Mouse (Mus musculus): ENCODE data around the gene Ap5s1. TPM values are rescaled to one million over a fixed set of nuclear protein-coding genes. Genes with fewer than 3 reads are reported as not detected.
"Not testable (repeated sequence)": the region's sequence is repeated elsewhere in the genome, so short reads cannot be mapped to it uniquely, and the experiment has no call there.

The Ap5s1 gene
- polyA plus RNA-seq, 1 experiment from 2014 or later, result 26.6 TPM

GRCm38 (mm10) chr2:131225178-131225577, 18.3 kb downstream of the Ap5s1 start:
- H3K4me3 ChIP-seq (ENCODE audit: low read depth, low read length), result no peak overlapping the region
- no peaks in the 10 kb centered on the region for H3K27me3 ChIP-seq (ENCODE audit: control insufficient read depth, insufficient read depth, low read length)
- H3K36me3 ChIP-seq (ENCODE audit: control insufficient read depth, insufficient read depth, low read length), result no peaks in the 10 kb centered on the region
- no peak overlapping the region for H3K9ac ChIP-seq (ENCODE audit: low read length)
- ATAC-seq (ENCODE audit: low FRiP score), result no peak
- 88% methylated on average over 6 of the region's 6 CpGs for WGBS
- no peak overlapping the region for H3K4me2 ChIP-seq
- no peak for DNase-seq (ENCODE audit: low spot score, missing footprints)
- no peaks in the 10 kb centered on the region for H3K4me1 ChIP-seq (ENCODE audit: control insufficient read depth, insufficient read depth, low read length)
- H3K27ac ChIP-seq (ENCODE audit: low read depth, low read length), result no peak overlapping the region
- no peaks in the 10 kb centered on the region for H3K9me3 ChIP-seq (ENCODE audit: control insufficient read depth, low read length)

- not testable (repeated sequence) for H3K36me3 ChIP-seq (ENCODE audit: control insufficient read depth, insufficient read depth, low read length); H3K4me3 ChIP-seq (ENCODE audit: low read depth, low read length); H3K4me1 ChIP-seq (ENCODE audit: control insufficient read depth, insufficient read depth, low read length); H3K4me2 ChIP-seq; H3K27me3 ChIP-seq (ENCODE audit: control insufficient read depth, insufficient read depth, low read length); H3K9ac ChIP-seq (ENCODE audit: low read length); ATAC-seq (ENCODE audit: low FRiP score); DNase-seq (ENCODE audit: low spot score, missing footprints); H3K27ac ChIP-seq (ENCODE audit: low read depth, low read length); H3K9me3 ChIP-seq (ENCODE audit: control insufficient read depth, low read length)
- WGBS, result 83% methylated on average over 2 of the region's 2 CpGs
Observed at GRCm38 (mm10) chr2:131226669-131227068, 19.8 kb downstream of the Ap5s1 start.

DNA sequence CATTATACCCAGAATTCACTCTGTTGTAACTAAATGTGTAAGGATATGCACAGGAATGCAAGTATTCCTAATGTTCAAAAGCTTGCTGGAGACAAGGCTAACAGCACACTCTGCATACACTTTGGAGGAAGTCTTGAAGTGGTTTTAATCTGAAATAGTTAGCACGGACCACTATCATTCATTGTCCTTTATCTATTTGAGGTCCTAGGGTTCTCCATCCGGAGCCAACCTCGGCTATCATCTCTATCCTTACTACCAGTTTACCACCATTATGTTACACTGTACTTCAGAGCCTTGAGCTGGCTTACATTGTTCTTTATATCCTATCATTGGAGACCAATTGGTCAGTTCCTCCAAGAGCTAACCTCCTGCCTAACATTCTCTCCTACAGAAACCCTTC, 20.4 kb downstream of the Ap5s1 start:
- Histone ChIP-seq H3K9ac (ENCODE audit: low read length) (no peak overlapping the region), H3K27ac (ENCODE audit: low read depth, low read length) (no peak overlapping the region), H3K9me3 (ENCODE audit: control insufficient read depth, low read length) (no peaks in the 10 kb centered on the region), H3K27me3 (ENCODE audit: control insufficient read depth, insufficient read depth, low read length) (no peaks in the 10 kb centered on the region), H3K4me3 (ENCODE audit: low read depth, low read length) (no peak overlapping the region), H3K4me1 (ENCODE audit: control insufficient read depth, insufficient read depth, low read length) (no peaks in the 10 kb centered on the region), H3K36me3 (ENCODE audit: control insufficient read depth, insufficient read depth, low read length) (no peaks in the 10 kb centered on the region), H3K4me2 (no peak overlapping the region)
- ATAC-seq (ENCODE audit: low FRiP score), result no peak
- no peak for DNase-seq (ENCODE audit: low spot score, missing footprints)
- WGBS, result 91% methylated on average over 3 of the region's 3 CpGs

DNA sequence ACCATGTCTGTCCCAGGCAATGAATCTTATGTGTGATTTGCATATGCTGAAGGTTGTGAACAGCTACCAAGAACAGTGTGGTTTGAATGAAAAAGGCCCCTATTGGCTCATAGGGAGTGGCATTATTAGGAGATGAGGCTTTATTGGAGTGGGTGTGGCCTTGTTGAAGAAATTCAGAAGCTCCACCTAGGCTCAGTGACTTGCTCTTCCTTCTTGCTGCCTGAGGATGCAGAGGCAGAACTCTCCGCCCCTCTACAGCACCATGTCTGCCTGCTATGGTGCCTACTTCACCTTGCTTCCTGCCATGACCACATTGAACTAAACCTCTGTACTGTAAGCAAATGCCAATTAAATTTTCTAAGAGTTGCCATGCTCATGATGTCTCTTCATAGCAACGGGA, 25.7 kb downstream of the Ap5s1 start:
- DNase-seq (ENCODE audit: low spot score, missing footprints) (no peak), ATAC-seq (ENCODE audit: low FRiP score) (no peak)
- 97% methylated on average over 2 of the region's 2 CpGs for WGBS

GRCm38 (mm10) chr2:131233307-131234126, 26.6 kb downstream of the Ap5s1 start, which contains the start of gene Mavs:
Gene Mavs, plus strand, starts transcription at chr2:131234063.
- DNase-seq (ENCODE audit: low spot score, missing footprints) (peak; percentile 99), ATAC-seq (ENCODE audit: low FRiP score) (peak; percentile 100)
- H3K27ac ChIP-seq (ENCODE audit: low read depth, low read length), result no peak within 1 kb of the TSS; the same call in 1 of the 2 replicates
- peak within 1 kb of the TSS; percentile 58 for H3K4me3 ChIP-seq (ENCODE audit: low read depth, low read length)
- H3K4me2 ChIP-seq, result peak within 1 kb of the TSS; percentile 77
- no peaks in the 10 kb centered on the region for H3K9me3 ChIP-seq (ENCODE audit: control insufficient read depth, low read length)
- no peaks in the 10 kb centered on the region for H3K27me3 ChIP-seq (ENCODE audit: control insufficient read depth, insufficient read depth, low read length)
- no peaks in the 10 kb centered on the region for H3K36me3 ChIP-seq (ENCODE audit: control insufficient read depth, insufficient read depth, low read length)
- WGBS, result 9% methylated on average over 29 of the region's 29 CpGs
- peak within 1 kb of the TSS; percentile 60 for H3K9ac ChIP-seq (ENCODE audit: low read length)
- H3K4me1 ChIP-seq (ENCODE audit: control insufficient read depth, insufficient read depth, low read length), result peaks cover 10% of the 10 kb centered on the region

More for the DNA sequence above, 25.7 kb downstream of the Ap5s1 start:
- no peaks in the 10 kb centered on the region for H3K9me3 ChIP-seq (ENCODE audit: control insufficient read depth, low read length)
- H3K4me2 ChIP-seq, result no peak overlapping the region
- H3K36me3 ChIP-seq (ENCODE audit: control insufficient read depth, insufficient read depth, low read length), result no peaks in the 10 kb centered on the region
- no peak overlapping the region for H3K4me3 ChIP-seq (ENCODE audit: low read depth, low read length)
- H3K27ac ChIP-seq (ENCODE audit: low read depth, low read length), result no peak overlapping the region
- no peaks in the 10 kb centered on the region for H3K27me3 ChIP-seq (ENCODE audit: control insufficient read depth, insufficient read depth, low read length)
- H3K4me1 ChIP-seq (ENCODE audit: control insufficient read depth, insufficient read depth, low read length), result peaks cover 10% of the 10 kb centered on the region
- no peak overlapping the region for H3K9ac ChIP-seq (ENCODE audit: low read length)

DNA sequence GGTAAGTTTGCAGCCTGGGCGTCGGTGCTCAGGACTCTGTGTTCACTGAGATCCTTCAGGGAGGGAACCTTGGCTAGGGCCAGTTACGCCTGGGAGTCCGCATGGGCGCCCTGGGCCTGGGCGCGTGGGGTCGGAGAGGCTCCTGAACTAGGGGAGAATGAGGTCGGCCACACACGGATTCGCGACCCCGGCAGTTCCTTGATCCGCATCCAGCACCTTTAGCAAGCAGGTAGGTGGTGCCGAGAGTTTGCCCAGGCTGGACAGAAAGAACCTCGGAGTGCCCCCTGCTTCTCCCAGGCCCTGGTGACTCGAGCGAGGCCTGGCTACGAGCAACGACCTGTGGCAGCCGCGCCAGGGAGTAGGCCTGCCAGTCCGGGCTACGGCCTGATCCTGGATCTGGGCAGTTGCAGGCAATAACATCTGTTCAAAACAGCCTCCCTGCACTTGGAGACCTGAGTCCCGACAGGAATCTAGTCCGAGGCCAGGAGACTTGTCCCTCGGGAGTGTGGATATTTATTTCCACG, 27.3 kb downstream of the Ap5s1 start:
- DNase-seq (ENCODE audit: low spot score, missing footprints), result no peak
- no peaks in the 10 kb centered on the region for H3K36me3 ChIP-seq (ENCODE audit: control insufficient read depth, insufficient read depth, low read length)
- H3K4me3 ChIP-seq (ENCODE audit: low read depth, low read length), result peak overlapping the region; percentile 58
- ATAC-seq (ENCODE audit: low FRiP score), result peak; percentile 28
- no peaks in the 10 kb centered on the region for H3K27me3 ChIP-seq (ENCODE audit: control insufficient read depth, insufficient read depth, low read length)
- no peaks in the 10 kb centered on the region for H3K9me3 ChIP-seq (ENCODE audit: control insufficient read depth, low read length)
- H3K27ac ChIP-seq (ENCODE audit: low read depth, low read length), result no peak overlapping the region
- peak overlapping the region; percentile 60 for H3K9ac ChIP-seq (ENCODE audit: low read length)
- WGBS, result 14% methylated on average over 28 of the region's 28 CpGs
- H3K4me2 ChIP-seq, result peak overlapping the region; percentile 77
- H3K4me1 ChIP-seq (ENCODE audit: control insufficient read depth, insufficient read depth, low read length), result peaks cover 10% of the 10 kb centered on the region

- Histone ChIP-seq H3K4me1 (ENCODE audit: control insufficient read depth, insufficient read depth, low read length) (peaks cover 10% of the 10 kb centered on the region), H3K27ac (ENCODE audit: low read depth, low read length) (no peak overlapping the region), H3K9ac (ENCODE audit: low read length) (no peak overlapping the region), H3K4me3 (ENCODE audit: low read depth, low read length) (0 out of 2 replicates have a peak overlapping the region, but pooled peaks have one; percentile 58), H3K27me3 (ENCODE audit: control insufficient read depth, insufficient read depth, low read length) (no peaks in the 10 kb centered on the region), H3K36me3 (ENCODE audit: control insufficient read depth, insufficient read depth, low read length) (no peaks in the 10 kb centered on the region; the same call in 1 of the 2 replicates), H3K9me3 (ENCODE audit: control insufficient read depth, low read length) (no peaks in the 10 kb centered on the region), H3K4me2 (peak overlapping the region; percentile 77)
- 86% methylated on average over 7 of the region's 7 CpGs for WGBS
- DNase-seq (ENCODE audit: low spot score, missing footprints) (no peak), ATAC-seq (ENCODE audit: low FRiP score) (no peak)
Observed at GRCm38 (mm10) chr2:131234970-131235635, 28.2 kb downstream of the Ap5s1 start.

- Histone ChIP-seq H3K27ac (ENCODE audit: low read depth, low read length) (no peak overlapping the region), H3K9ac (ENCODE audit: low read length) (no peak overlapping the region), H3K4me1 (ENCODE audit: control insufficient read depth, insufficient read depth, low read length) (no peaks in the 10 kb centered on the region), H3K9me3 (ENCODE audit: control insufficient read depth, low read length) (no peaks in the 10 kb centered on the region), H3K27me3 (ENCODE audit: control insufficient read depth, insufficient read depth, low read length) (no peaks in the 10 kb centered on the region), H3K36me3 (ENCODE audit: control insufficient read depth, insufficient read depth, low read length) (peaks cover 15% of the 10 kb centered on the region; the same call in 1 of the 2 replicates), H3K4me3 (ENCODE audit: low read depth, low read length) (no peak overlapping the region), H3K4me2 (no peak overlapping the region)
- ATAC-seq (ENCODE audit: low FRiP score) (no peak), DNase-seq (ENCODE audit: low spot score, missing footprints) (no peak)
Observed at GRCm38 (mm10) chr2:131242180-131242579, 35.3 kb downstream of the Ap5s1 start.

GRCm38 (mm10) chr2:131242929-131243328, 36.1 kb downstream of the Ap5s1 start:
- Histone ChIP-seq H3K27ac (ENCODE audit: low read depth, low read length) (no peak overlapping the region), H3K9ac (ENCODE audit: low read length) (no peak overlapping the region), H3K4me2 (no peak overlapping the region), H3K27me3 (ENCODE audit: control insufficient read depth, insufficient read depth, low read length) (no peaks in the 10 kb centered on the region), H3K4me1 (ENCODE audit: control insufficient read depth, insufficient read depth, low read length) (no peaks in the 10 kb centered on the region), H3K9me3 (ENCODE audit: control insufficient read depth, low read length) (no peaks in the 10 kb centered on the region), H3K36me3 (ENCODE audit: control insufficient read depth, insufficient read depth, low read length) (peaks cover 15% of the 10 kb centered on the region; the same call in 1 of the 2 replicates), H3K4me3 (ENCODE audit: low read depth, low read length) (no peak overlapping the region)
- 88% methylated on average over 7 of the region's 7 CpGs for WGBS
- no peak for DNase-seq (ENCODE audit: low spot score, missing footprints)
- ATAC-seq (ENCODE audit: low FRiP score), result no peak

Data from midbrain, embryonic 11.5 days (tissue).